Mouse (Mus musculus) G1E (cell line): ENCODE data around the gene Lrrc9. TPM values are rescaled to one million over a fixed set of nuclear protein-coding genes. Genes with fewer than 3 reads are reported as not detected.

Experiments used
- ATAC-seq: 2 replicates; pipeline ENCODE4 v1.8.0; 2016; ENCODE audit warnings: mild to moderate bottlenecking; ENCODE audit not compliant: insufficient number of reproducible peaks, poor library complexity, low FRiP score, severe bottlenecking; ENCODE audit errors: extremely low read depth
- DNase-seq: peaks from one replicate; pipeline ENCODE4 v3.0.0; 2012; ENCODE audit warnings: low spot score
- H3K27me3 ChIP-seq: 2 replicates; pipeline ENCODE4 v1.6.1; 2012; ENCODE audit warnings: mild to moderate bottlenecking, low read length, inconsistent platforms; ENCODE audit not compliant: insufficient read depth
- H3K36me3 ChIP-seq: replicated peaks from 2 replicates; pipeline ENCODE3; 2012; ENCODE audit warnings: mild to moderate bottlenecking, inconsistent platforms
- H3K4me1 ChIP-seq: 2 replicates; pipeline ENCODE4 v1.6.1; 2012; ENCODE audit warnings: low read depth, low read length, inconsistent platforms, mixed read lengths; ENCODE audit not compliant: insufficient read depth
- H3K4me3 ChIP-seq: 2 replicates; pipeline ENCODE4 v1.5.1; 2012; ENCODE audit warnings: low read depth, mild to moderate bottlenecking, inconsistent platforms, low read length, moderate library complexity, mixed read lengths
- H3K9me3 ChIP-seq: replicated peaks from 2 replicates; pipeline ENCODE4 v1.6.1; 2012; ENCODE audit warnings: inconsistent platforms
- CTCF ChIP-seq: IDR thresholded peaks from 2 replicates; pipeline ENCODE4 v1.5.1; 2012; ENCODE audit warnings: low read depth, low read length, inconsistent platforms, mixed read lengths
- GATA1 ChIP-seq: IDR thresholded peaks from 2 replicates; pipeline ENCODE4 v1.6.1; 2012; ENCODE audit warnings: borderline replicate concordance, low read length, inconsistent platforms, mixed read lengths
- GATA2 ChIP-seq: IDR thresholded peaks from 2 replicates; pipeline ENCODE4 v1.6.1; 2012; ENCODE audit warnings: low read depth, low read length, inconsistent platforms, borderline replicate concordance
- POLR2AphosphoS5 ChIP-seq: IDR thresholded peaks from 2 replicates; pipeline ENCODE4 v1.6.1; 2012; ENCODE audit warnings: low read depth, low read length, inconsistent platforms; ENCODE audit not compliant: insufficient replicate concordance
- TAL1 ChIP-seq: conservative IDR thresholded peaks from 2 replicates; pipeline ENCODE4 v1.6.1; 2012; ENCODE audit warnings: low read depth, low read length, inconsistent platforms, mixed read lengths
- polyA plus RNA-seq: library from polyadenylated mRNA; stranded (reverse); fragments of >175 nt; gene quantifications from 2 replicates; pipeline ENCODE4 v1.2.3, GENCODE M21; 2012
- total RNA-seq, 2 experiments: library from RNA; stranded (forward) in 1 of 2; stranded (reverse) in 1 of 2; fragments of 200-1000 nt in 1 of 2; fragments of >200 nt in 1 of 2; fragmentation: Nextera tagmentation in 1 of 2; gene quantifications; 2 replicates each; pipeline ENCODE4 v1.2.3; 2014 to 2017

Lrrc9 gene
- total and polyA plus RNA-seq, 3 experiments: 0.16 TPM; not detected in 2

DNA sequence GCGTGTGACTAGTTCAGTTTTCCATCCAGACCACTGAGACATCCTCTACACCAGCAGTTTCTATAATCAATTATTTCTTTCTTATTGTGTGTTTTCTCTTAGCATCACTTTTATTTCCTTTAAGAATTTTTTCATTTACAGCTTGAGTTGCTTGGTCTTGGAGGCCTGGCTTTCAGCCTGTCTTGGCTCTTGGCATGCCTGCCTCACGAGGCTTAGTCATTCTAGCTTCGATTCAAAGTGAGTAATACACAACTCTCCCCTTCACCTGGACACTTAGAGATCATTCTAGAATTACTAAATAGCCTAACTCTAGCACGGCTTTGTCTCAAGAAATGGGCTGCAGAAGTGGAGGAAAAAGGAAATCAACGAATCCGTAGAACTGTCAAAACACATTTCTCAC, 92.3 kb downstream of the Lrrc9 start:
- no peak overlapping the region for H3K4me3 ChIP-seq
- H3K27me3 ChIP-seq: peaks cover 3% of the 10 kb centered on the region; the same call in 1 of the 2 replicates
- H3K36me3 ChIP-seq: peaks cover 5% of the 10 kb centered on the region
- no peak for TF ChIP-seq GATA2
- TF ChIP-seq GATA1: no peak
- no peak for TF ChIP-seq TAL1
- no peak for TF ChIP-seq POLR2AphosphoS5
- TF ChIP-seq CTCF: no peak
- no peak for DNase-seq
- H3K9me3 ChIP-seq: peaks cover 7% of the 10 kb centered on the region
- H3K4me1 ChIP-seq: peaks cover 21% of the 10 kb centered on the region
- no peak for ATAC-seq

DNA sequence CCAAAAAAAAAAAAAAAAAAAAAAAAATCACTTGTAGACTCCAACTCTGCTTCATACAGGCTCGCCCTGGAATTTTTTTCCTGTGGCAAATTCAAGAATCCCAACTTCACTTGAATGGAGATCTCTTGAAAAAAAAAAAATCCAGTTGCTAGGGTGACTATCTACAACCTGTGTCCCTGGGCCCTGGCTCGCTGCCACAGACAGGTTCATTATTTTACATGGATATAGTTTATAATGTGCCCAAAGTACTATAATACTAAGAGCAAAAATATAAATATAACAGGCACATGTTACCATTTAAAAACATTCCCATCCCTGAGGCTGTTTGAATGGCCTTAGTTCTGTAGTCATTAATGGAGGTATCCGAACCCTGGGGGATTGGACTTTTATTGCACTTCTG, 93.9 kb downstream of the Lrrc9 start:
- TF ChIP-seq GATA2 (no peak), TAL1 (no peak), GATA1 (no peak), CTCF (no peak), POLR2AphosphoS5 (no peak)
- H3K4me1 ChIP-seq: peaks cover 27% of the 10 kb centered on the region
- H3K4me3 ChIP-seq: peak overlapping the region; percentile 79
- ATAC-seq: no peak
- DNase-seq: no peak
- 0 out of 2 replicates have a peak, but pooled peaks cover 3% of the 10 kb centered on the region for H3K27me3 ChIP-seq
- no peaks in the 10 kb centered on the region for H3K9me3 ChIP-seq
- H3K36me3 ChIP-seq: peaks cover 9% of the 10 kb centered on the region

DNA sequence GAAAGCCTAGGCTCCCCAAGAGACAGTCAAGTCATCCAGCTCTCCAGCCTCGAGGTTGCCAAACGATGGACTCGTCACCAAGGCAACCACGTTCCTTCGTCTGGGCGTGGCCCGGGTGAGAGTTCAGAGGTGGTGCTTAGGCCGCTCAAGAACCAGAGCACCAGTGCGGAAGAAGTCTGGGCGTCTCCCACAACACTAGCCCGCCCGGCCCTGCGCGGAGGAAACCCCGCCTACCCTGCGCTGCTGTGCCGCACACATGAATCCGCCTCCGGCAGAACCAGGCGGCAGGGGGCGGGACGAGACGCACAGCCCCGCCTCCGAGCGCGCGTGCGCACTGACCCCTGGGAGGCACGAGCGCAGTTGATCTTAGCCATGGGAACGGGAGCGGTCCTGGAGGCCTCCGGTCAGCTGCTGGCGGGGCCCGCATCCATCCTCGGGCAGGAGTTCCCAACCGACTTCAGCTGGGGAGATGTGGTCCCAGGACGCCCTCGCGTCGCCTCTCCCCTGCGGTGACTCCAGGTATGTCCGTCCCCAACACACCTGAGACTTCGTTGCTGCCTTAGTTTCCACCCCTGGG, 94.4 kb downstream of the Lrrc9 start, which contains the start of gene Pcnx4:
Gene Pcnx4, plus strand, starts transcription at position 363 of the 577 bp plus-strand sequence.
- H3K36me3 ChIP-seq: peaks cover 9% of the 10 kb centered on the region
- TF ChIP-seq TAL1: no peak
- TF ChIP-seq CTCF: no peak
- TF ChIP-seq GATA2: no peak
- TF ChIP-seq GATA1: no peak
- no peak for TF ChIP-seq POLR2AphosphoS5
- ATAC-seq (peak; percentile 99), DNase-seq (peak; percentile 95)
- H3K9me3 ChIP-seq: no peaks in the 10 kb centered on the region
- peak within 1 kb of the TSS; percentile 79 for H3K4me3 ChIP-seq
- peaks cover 27% of the 10 kb centered on the region for H3K4me1 ChIP-seq
- 0 out of 2 replicates have a peak, but pooled peaks cover 3% of the 10 kb centered on the region for H3K27me3 ChIP-seq

DNA sequence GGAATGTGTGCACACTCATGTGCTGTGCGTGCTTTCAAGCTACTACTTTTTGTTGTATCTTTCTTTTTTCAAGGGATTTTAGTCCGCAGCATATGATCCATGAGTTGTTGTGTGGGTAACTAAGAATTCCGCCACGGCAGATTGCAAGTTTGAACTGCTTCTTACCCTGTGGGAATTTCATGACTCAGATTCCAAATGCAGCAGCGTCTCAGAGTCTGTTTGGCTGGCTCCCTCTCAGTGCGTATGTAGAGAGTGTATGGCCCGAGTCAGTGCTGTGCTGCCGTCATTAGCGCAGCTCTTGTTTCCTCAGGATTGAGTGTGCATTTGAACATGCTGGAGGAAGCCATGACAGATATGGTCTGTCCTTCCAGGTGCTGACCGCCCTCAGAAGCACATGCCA, 96.9 kb downstream of the Lrrc9 start:
- Histone ChIP-seq H3K4me3 (no peak overlapping the region), H3K27me3 (no peaks in the 10 kb centered on the region), H3K4me1 (peaks cover 27% of the 10 kb centered on the region), H3K9me3 (no peaks in the 10 kb centered on the region), H3K36me3 (peaks cover 27% of the 10 kb centered on the region)
- no peak for ATAC-seq
- no peak for DNase-seq
- TF ChIP-seq CTCF: no peak

DNA sequence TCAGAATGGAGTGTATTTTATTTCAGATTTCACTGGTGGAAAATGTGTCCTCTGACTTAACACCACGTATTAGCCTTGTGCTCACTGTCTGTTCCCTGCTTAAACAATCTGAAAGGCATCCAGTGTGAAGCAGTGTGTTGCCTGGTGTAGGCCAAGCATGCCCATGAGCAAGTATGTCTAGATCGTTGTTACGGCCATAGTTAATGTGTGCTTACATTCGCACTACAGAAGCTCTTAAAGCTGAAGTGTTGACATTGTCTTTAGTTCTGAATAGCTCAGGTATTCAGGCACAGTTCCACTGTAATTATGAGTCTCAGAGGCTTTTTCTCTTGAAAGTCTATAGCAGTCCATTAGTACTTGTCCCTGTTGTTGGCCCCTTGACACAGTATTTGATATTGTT, 112.7 kb downstream of the Lrrc9 start:
- Histone ChIP-seq H3K4me1 (no peaks in the 10 kb centered on the region), H3K27me3 (no peaks in the 10 kb centered on the region), H3K36me3 (peaks cover 8% of the 10 kb centered on the region), H3K4me3 (no peak overlapping the region), H3K9me3 (no peaks in the 10 kb centered on the region)
- ATAC-seq (no peak), DNase-seq (no peak)
- no peak for TF ChIP-seq GATA1
- no peak for TF ChIP-seq POLR2AphosphoS5

DNA sequence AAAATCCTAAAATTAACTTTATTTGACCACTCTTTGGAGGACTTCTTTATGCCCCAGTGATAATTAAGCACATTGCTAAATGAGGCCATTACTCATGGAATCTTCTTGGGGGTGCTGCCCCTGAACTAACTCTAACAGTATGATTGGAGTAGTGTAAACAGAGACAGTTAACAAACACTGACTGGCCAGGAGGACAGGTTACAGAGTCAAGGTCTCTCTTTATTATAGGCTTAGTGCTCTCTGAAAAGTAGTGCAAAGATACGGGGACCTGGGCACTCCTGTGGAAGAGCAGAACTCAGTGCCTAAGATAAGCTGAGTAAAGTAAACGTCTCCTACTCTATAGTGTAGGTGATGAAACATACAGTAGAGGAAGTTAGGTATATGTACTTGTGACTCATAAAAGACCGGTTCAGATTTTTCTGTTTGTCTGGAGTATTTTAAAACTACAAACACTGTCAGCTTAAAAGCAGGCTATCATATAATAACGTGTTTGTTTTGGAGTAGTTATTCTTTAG, 122.7 kb downstream of the Lrrc9 start:
- Histone ChIP-seq H3K4me1 (no peaks in the 10 kb centered on the region), H3K27me3 (no peaks in the 10 kb centered on the region), H3K4me3 (no peak overlapping the region), H3K36me3 (no peaks in the 10 kb centered on the region), H3K9me3 (no peaks in the 10 kb centered on the region)
- TF ChIP-seq CTCF (no peak), GATA1 (no peak), POLR2AphosphoS5 (no peak), TAL1 (no peak), GATA2 (no peak)
- ATAC-seq (no peak), DNase-seq (no peak)

Other genes starting within 250 kb of the Lrrc9 start
- gene Rtn1, start 32.8 kb upstream of the Lrrc9 start, total RNA-seq (2014; fragmentation: Nextera tagmentation): not detected in 2 replicates
- 0.44 and 0.46 TPM in 2 replicates for gene Rtn1, start 32.8 kb upstream of the Lrrc9 start, total RNA-seq (2017)
- gene Rtn1, start 32.8 kb upstream of the Lrrc9 start, polyA plus RNA-seq: not detected in 2 replicates
- 12.8 and 12.9 TPM in 2 replicates for gene Pcnx4, start 94.5 kb downstream of the Lrrc9 start, total RNA-seq (2014; fragmentation: Nextera tagmentation)
- 4.5 and 5.6 TPM in 2 replicates for gene Pcnx4, start 94.5 kb downstream of the Lrrc9 start, total RNA-seq (2017)
- 1.7 and 2.1 TPM in 2 replicates for gene Pcnx4, start 94.5 kb downstream of the Lrrc9 start, polyA plus RNA-seq
- not detected in 2 replicates for gene Gm4756, start 207.8 kb downstream of the Lrrc9 start, total RNA-seq (2014; fragmentation: Nextera tagmentation)
- gene Gm4756, start 207.8 kb downstream of the Lrrc9 start, total RNA-seq (2017): 0.12 and 0.16 TPM in 2 replicates
- not detected in 2 replicates for gene Gm4756, start 207.8 kb downstream of the Lrrc9 start, polyA plus RNA-seq
- 10.9 and 14.4 TPM in 2 replicates for gene Dhrs7, start 223.0 kb downstream of the Lrrc9 start, total RNA-seq (2014; fragmentation: Nextera tagmentation)
- 31.6 and 37.4 TPM in 2 replicates for gene Dhrs7, start 223.0 kb downstream of the Lrrc9 start, total RNA-seq (2017)
- 4.3 and 7.2 TPM in 2 replicates for gene Dhrs7, start 223.0 kb downstream of the Lrrc9 start, polyA plus RNA-seq